ENCODE assay signal across 8 mouse cellular contexts in the genomic region with DNA sequence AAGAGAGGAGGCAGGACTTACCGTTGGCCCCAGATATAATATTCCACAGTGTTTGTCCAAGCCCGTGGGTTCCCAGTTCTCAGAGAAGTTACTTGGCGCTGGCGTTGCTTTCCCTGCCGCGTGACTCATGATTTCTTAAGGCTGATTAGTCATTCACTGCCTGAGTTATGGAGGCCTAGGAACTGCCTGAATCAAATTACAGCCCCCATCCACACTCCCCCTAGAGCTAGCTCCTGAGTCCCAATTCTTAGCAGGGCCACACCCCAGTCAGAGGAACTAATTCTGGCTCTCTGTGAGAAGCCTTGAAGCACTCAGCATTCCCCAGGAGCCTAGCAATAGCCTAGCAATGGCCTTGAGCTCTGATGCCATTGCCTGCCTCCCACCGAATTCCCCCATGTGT. TPM values are rescaled to one million over a fixed set of nuclear protein-coding genes. Genes with fewer than 3 reads are reported as not detected.
DNase-seq lines count a peak whose midpoint lies in the region; ATAC-seq and TF ChIP-seq lines count a peak whose summit lies in the region.

No protein-coding gene starts in this region.

- TF ChIP-seq CTCF in liver, adult 2 months (IDR thresholded peaks at IDR 0.05; ENCODE audit: low read depth, low read length): no peak
- 0 out of 2 replicates have a peak, but pooled peaks have one; percentile 4 for TF ChIP-seq CTCF in intestine, postnatal 0 days (IDR thresholded peaks at IDR 0.05; ENCODE audit: low read depth)

- 0 out of 2 replicates have a peak, but pooled peaks cover 2% of the 10 kb centered on the region for H3K4me1 ChIP-seq in liver, adult 2 months (ENCODE audit: control insufficient read depth, insufficient read depth, low read length)
- H3K4me1 ChIP-seq in intestine, postnatal 0 days (replicated peaks; ENCODE audit: control insufficient read depth, insufficient read depth, low read length): peaks cover 21% of the 10 kb centered on the region; the same call in 1 of the 2 replicates
- H3K4me1 ChIP-seq in lung, embryonic 15.5 days: peaks cover 53% of the 10 kb centered on the region
- H3K4me1 ChIP-seq in stomach, embryonic 16.5 days (ENCODE audit: control insufficient read depth, insufficient read depth, low read length): peaks cover 26% of the 10 kb centered on the region

- peak; percentile 29 for DNase-seq in liver, adult 2 months (ENCODE audit: extremely low read depth, low read depth, low spot score)
- no peak for DNase-seq in liver
- DNase-seq in adrenal gland, postnatal 10 days: peak; percentile 77
- DNase-seq in gastrocnemius, postnatal 25 days: peak; percentile 88
- no peak for DNase-seq in thymus, postnatal 14 days

- H3K4me3 ChIP-seq in liver, adult 2 months (ENCODE audit: insufficient read depth, low read depth, low read length): no peak overlapping the region
- no peak overlapping the region for H3K4me3 ChIP-seq in intestine, postnatal 0 days (ENCODE audit: low read depth, low read length)
- no peak overlapping the region for H3K4me3 ChIP-seq in lung, embryonic 15.5 days
- no peak overlapping the region for H3K4me3 ChIP-seq in stomach, embryonic 16.5 days (replicated peaks; ENCODE audit: low read length)

- ATAC-seq in intestine, postnatal 0 days: peak; percentile 55
- peak; percentile 65; the same call in 1 of the 2 replicates for ATAC-seq in lung, embryonic 15.5 days (ENCODE audit: borderline replicate concordance, extremely low read depth, low FRiP score, low TSS enrichment)
- peak; percentile 79; the same call in 1 of the 2 replicates for ATAC-seq in stomach, embryonic 16.5 days (ENCODE audit: insufficient read depth, low FRiP score)

- no peak for TF ChIP-seq POLR2A in liver, adult 2 months (IDR thresholded peaks at IDR 0.05; ENCODE audit: extremely low read depth, insufficient read depth, low read length)

- no peak overlapping the region for H3K9ac ChIP-seq in liver, adult 2 months (ENCODE audit: low read depth, low read length)
- H3K9ac ChIP-seq in intestine, postnatal 0 days (ENCODE audit: low read depth, low read length): no peak overlapping the region
- no peak overlapping the region for H3K9ac ChIP-seq in lung, embryonic 15.5 days
- peak overlapping the region; percentile 47 for H3K9ac ChIP-seq in stomach, embryonic 16.5 days (ENCODE audit: low read length)

- peak overlapping the region; percentile 41 for H3K4me2 ChIP-seq in intestine, postnatal 0 days (replicated peaks; ENCODE audit: low read depth)
- H3K4me2 ChIP-seq in lung, embryonic 15.5 days: peak overlapping the region; percentile 7
- peak overlapping the region; percentile 33 for H3K4me2 ChIP-seq in stomach, embryonic 16.5 days (ENCODE audit: low read depth, low read length)

- no peak overlapping the region for H3K27ac ChIP-seq in liver, adult 2 months (replicated peaks; ENCODE audit: insufficient read depth, low read depth, low read length)
- H3K27ac ChIP-seq in intestine, postnatal 0 days (ENCODE audit: low read depth, low read length): peak overlapping the region; percentile 46
- H3K27ac ChIP-seq in lung, embryonic 15.5 days: peak overlapping the region; percentile 76
- peak overlapping the region; percentile 84 for H3K27ac ChIP-seq in stomach, embryonic 16.5 days (ENCODE audit: low read length)

- WGBS in liver, adult 2 months: 67% methylated on average over 7 of the region's 7 CpGs
- WGBS in intestine, postnatal 0 days: 16% methylated on average over 7 of the region's 7 CpGs
- WGBS in lung, embryonic 15.5 days: 27% methylated on average over 7 of the region's 7 CpGs
- 10% methylated on average over 7 of the region's 7 CpGs for WGBS in stomach, embryonic 16.5 days

- no peaks in the 10 kb centered on the region for H3K27me3 ChIP-seq in liver, adult 2 months (ENCODE audit: control insufficient read depth, insufficient read depth, low read length)
- no peaks in the 10 kb centered on the region for H3K27me3 ChIP-seq in intestine, postnatal 0 days (replicated peaks; ENCODE audit: control insufficient read depth, insufficient read depth, low read length)
- no peaks in the 10 kb centered on the region for H3K27me3 ChIP-seq in lung, embryonic 15.5 days
- no peaks in the 10 kb centered on the region for H3K27me3 ChIP-seq in stomach, embryonic 16.5 days (ENCODE audit: control insufficient read depth, insufficient read depth, low read length)

- H3K9me3 ChIP-seq in intestine, postnatal 0 days (ENCODE audit: control insufficient read depth): no peaks in the 10 kb centered on the region
- H3K9me3 ChIP-seq in lung, embryonic 15.5 days: no peaks in the 10 kb centered on the region
- no peaks in the 10 kb centered on the region for H3K9me3 ChIP-seq in stomach, embryonic 16.5 days (replicated peaks; ENCODE audit: control insufficient read depth, low read length)

- H3K36me3 ChIP-seq in liver, adult 2 months (ENCODE audit: control insufficient read depth, insufficient read depth, low read length): no peaks in the 10 kb centered on the region
- H3K36me3 ChIP-seq in intestine, postnatal 0 days (ENCODE audit: control insufficient read depth, insufficient read depth): 0 out of 2 replicates have a peak, but pooled peaks cover 7% of the 10 kb centered on the region
- H3K36me3 ChIP-seq in lung, embryonic 15.5 days: peaks cover 6% of the 10 kb centered on the region; the same call in 1 of the 2 replicates
- H3K36me3 ChIP-seq in stomach, embryonic 16.5 days (ENCODE audit: control insufficient read depth, insufficient read depth, low read length): no peaks in the 10 kb centered on the region

- H3K79me2 ChIP-seq in liver, adult 2 months (ENCODE audit: control insufficient read depth, insufficient read depth, low read length): peaks cover 7% of the 10 kb centered on the region; the same call in 1 of the 2 replicates

RNA-seq across cellular contexts. Expression of gene Ano6, which starts 13.6 kb away (rescaled TPM):
- total RNA-seq in liver, adult 2 months (2014; rRNA removed): 4.1 and 6.3 TPM in 2 replicates
- 1.9 and 3.3 TPM in 2 replicates for polyA plus RNA-seq in liver, adult 2 months (2012; rRNA removed)
- 10 to 100 TPM; 54.4 to 72.8 TPM for total RNA-seq in adrenal gland, postnatal 10 days (2021)
- total RNA-seq in gastrocnemius, postnatal 25 days (2021): 10 to 100 TPM; 39.5 to 39.6 TPM
- polyA plus RNA-seq in intestine, postnatal 0 days (2015; fragmentation: Nextera tagmentation; extraction: Ambion mirVana): 23.9 and 30.5 TPM in 2 replicates
- 39.5 and 44.0 TPM in 2 replicates for polyA plus RNA-seq in lung, embryonic 15.5 days (2015; fragmentation: Nextera tagmentation; extraction: Ambion mirVana)
- polyA plus RNA-seq in stomach, embryonic 16.5 days (2015; fragmentation: Nextera tagmentation; extraction: Ambion mirVana): 41.8 and 44.9 TPM in 2 replicates

Comparison
In these comparisons a context has a peak if more than half of its experiments do, and no peak if none do; other contexts are left out.
1. DNase-seq: peak in liver, adult 2 months (single experiment), adrenal gland, postnatal 10 days (single experiment) and gastrocnemius, postnatal 25 days (single experiment); none in liver (single experiment) and thymus, postnatal 14 days (single experiment).
2. Peak in every context shown above with its lines, with median percentiles within 50 percentile points of each other: ATAC-seq and H3K4me2 ChIP-seq.